Mouse (Mus musculus): ENCODE data around the gene Zfp597. TPM values are rescaled to one million over a fixed set of nuclear protein-coding genes. Genes with fewer than 3 reads are reported as not detected.

Zfp597 gene
- 10 to 100 TPM; 14.4 to 14.8 TPM for total RNA-seq (2021)
- long read RNA-seq, experiment 1, partial matches to known transcripts = 0 of 5 reads
- long read RNA-seq, experiment 1, other reads (novel, unspliced or antisense) = 5 of 5 reads
- long read RNA-seq, experiment 2 = 0 reads

DNA sequence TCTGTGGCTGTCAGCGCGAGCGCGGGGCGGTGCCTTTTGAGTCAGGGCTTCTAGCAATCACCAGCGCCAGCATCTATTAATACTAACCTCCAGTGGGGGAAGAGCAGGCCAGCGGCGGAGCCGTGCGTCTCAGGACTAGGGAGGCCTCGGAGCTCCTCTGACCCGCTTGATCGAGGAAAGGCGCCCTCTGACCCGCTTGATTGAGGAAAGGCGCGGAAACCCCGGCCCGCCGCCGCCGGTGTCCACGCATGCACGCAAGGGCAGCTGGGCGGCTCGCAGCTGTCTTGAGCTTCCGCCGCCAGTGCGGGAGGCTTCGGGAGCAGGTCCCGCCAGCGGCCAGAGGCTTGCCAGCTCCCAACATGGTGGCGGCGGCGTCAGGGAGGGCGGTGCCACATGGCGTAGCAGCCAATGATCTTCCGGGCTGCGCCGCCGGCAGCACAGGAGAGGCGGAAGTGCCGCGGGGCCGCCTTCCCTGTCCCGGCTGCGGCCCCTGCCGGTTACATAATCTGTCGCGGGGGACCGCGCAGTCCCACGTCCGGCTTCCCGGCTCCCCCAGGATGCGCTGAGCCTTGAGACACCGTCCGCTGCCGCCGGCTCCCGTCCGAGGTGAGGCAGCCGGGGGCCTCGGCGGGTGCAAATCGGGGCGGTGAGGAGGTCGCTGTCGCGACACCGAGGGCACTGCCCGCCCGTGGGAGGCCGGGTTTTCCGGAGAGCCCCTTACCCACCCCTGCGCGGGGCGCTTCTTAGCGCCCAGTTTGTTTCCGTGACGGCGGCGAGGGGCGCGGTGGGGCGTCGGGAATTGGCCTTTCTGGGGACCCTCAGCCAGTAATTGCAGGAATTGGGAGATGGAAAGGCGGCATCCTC, at the start of gene Zfp597, which contains the start of gene Gm20695:
Gene Zfp597, minus strand, starts transcription at position 361 of the 864 bp plus-strand sequence.
Gene Gm20695, plus strand, starts transcription at position 448 of the 864 bp plus-strand sequence.
- DNase-seq = peak; percentile 97

GRCm38 (mm10) chr16:3934091-3934490, 49.7 kb upstream of the Zfp597 start:
- no peak for DNase-seq

DNA sequence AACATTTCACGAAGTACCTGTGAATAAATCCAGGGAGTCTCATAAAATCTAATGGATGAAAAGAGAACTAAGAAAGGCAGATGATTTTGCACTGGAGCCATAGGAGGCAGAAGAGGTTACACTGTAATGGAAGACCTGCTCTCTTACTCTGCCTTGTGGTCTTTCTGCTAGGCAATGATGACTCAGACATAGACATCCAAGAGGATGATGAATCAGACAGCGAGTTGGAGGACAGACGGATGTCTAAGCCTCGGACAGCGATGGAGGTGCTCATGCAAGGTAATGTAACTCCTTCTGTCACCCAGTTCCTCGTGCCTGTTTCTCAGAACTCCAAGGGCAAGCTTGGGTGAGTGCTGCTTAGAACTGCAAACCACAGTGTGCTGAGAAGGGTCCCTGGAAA, 49.2 kb upstream of the Zfp597 start:
- no peak for DNase-seq

DNA sequence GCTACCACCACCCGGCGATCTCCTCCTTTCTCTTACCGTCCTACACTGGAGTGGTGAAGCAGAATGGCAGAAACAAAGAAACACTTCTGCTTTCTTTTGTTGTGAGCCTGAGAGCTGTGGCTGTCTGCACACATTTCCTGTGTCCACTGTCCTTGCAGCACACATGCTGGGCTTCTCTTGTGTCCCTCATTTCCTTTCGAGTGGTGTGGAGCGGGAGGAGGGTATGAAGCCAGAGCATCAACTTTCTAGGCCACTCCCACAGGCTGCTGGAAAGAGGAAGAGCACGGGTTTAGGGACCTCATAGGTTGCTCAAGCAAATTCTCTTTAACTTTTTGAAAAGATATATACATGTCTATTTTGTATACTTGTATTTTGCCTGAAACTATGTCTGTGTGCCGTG, 44.8 kb upstream of the Zfp597 start:
- no peak for DNase-seq

- DNase-seq = no peak
Observed at GRCm38 (mm10) chr16:3928582-3928981, 44.2 kb upstream of the Zfp597 start.

GRCm38 (mm10) chr16:3923966-3924365, 39.6 kb upstream of the Zfp597 start:
- no peak for DNase-seq

DNA sequence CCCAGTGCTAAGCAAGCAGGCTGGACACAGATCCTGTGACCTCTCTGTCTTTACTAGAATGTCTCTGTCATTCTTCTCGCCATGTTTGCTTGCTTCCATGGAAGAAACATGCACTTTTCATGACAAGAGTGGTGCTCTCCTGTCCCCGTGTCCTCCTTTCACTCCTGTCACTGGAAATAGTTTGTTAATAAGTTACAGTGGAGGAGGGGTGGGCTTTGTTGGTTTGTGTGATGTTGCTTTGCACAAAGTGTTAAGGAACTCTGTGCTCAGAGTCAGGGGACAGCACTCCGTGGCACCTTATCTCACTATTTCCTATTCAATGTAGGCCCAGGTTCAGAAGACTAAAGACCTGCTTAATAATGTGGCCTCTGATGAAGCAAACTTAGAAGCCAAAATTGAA, 39.2 kb upstream of the Zfp597 start:
- DNase-seq = no peak

DNA sequence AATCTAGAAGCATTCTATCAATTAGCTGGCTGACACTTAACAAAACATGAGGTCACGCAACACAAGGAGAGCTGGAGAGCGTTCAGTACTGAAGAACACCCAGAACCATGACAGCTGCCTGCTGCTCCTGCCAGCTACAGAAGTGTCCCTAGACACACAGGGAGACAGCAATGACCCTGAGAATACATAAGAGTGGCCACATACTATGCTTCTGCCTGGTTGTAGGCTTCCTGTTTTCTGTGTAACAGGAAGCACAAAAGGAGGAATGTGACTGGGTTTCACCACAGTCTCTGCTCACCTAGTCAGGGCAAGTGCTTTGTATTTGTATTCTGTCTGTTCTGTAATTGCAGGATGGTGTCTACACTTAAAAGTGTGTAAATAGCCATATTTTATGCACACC, 36.4 kb upstream of the Zfp597 start:
- no peak for DNase-seq

GRCm38 (mm10) chr16:3909118-3909517, 24.8 kb upstream of the Zfp597 start:
- no peak for DNase-seq

- DNase-seq = peak; percentile 94
Observed at GRCm38 (mm10) chr16:3908537-3909111, 24.3 kb upstream of the Zfp597 start, which contains the start of the genes 1700037C18Rik and Cluap1. TSS of gene 1700037C18Rik (minus strand) at chr16:3908689. TSS of gene Cluap1 (plus strand) at chr16:3908801.

DNA sequence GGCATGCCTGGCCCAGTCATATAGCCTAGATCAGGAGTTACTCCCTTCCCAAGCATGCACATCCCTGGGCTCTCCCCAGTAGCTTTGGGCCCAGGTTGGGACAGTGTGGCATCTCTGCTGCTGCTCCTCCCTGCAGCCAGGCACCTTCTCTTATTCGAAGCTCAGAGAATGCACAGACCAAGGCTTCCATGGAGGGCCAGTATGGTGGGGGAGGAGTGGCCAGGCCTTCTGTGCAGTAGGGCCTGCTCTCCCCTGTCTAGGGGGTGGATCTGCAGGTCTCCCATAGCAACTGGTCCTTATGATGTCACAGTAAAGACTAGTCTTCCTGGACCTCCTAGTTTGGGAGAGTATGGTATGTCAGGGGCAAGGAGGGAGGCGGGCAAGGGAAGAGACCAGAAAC, 23.1 kb upstream of the Zfp597 start:
- peak; percentile 7 for DNase-seq

GRCm38 (mm10) chr16:3896553-3896952, 12.2 kb upstream of the Zfp597 start:
- DNase-seq = no peak

GRCm38 (mm10) chr16:3896046-3896445, 11.7 kb upstream of the Zfp597 start:
- DNase-seq = no peak

GRCm38 (mm10) chr16:3895173-3895792, 10.9 kb upstream of the Zfp597 start:
- DNase-seq = peak; percentile 35

DNA sequence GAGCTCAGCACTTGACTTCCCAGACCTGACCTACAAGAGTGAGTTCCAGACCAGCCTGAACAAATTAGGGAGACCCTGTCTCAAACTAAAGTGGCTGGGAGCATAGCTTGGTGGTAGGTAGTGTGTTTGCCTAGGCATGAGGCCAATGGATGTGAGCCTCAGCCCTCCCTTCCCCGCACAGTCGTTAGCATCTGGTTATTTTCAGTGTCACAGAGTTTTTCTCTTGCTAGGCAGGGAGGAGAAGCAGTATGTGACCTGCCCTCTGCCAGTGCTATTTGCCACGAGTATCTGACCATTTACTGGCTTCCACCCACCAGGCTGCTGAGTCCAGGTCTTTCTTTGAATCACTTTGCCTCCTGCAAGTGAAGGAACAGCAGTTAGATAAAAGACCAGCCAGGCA, 9.4 kb upstream of the Zfp597 start:
- DNase-seq = no peak

- no peak for DNase-seq
Observed at GRCm38 (mm10) chr16:3891621-3892295, 7.4 kb upstream of the Zfp597 start.

DNA sequence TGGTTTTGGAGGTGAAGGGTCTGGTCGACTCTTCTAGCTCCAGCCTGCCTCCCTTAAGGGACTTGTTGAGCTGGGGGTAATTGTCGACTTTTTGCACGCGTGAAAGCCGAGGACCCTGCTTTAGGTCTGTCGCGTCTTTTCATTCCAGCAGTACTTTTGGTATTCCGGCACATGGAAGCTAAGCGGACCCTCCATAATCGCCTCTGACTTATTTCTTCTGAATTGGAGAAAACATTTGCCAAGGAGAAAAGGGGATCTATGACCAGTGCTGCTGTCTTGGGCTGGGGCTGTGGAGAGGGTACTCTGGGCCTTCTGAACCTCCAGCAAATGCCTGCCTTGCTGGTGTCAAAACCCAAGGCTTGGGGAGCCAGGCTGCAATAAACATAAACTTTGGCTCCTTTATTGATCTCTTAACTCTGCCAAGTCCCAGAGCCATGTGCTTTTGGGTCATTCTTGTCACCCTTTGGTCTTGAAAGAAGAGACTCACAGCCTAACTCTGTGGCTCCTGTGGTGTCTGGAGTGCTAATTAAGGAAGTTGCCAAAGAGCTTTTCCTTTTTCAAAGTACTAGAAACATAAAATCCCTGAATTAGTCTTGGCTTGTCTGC, 807 bp upstream of the Zfp597 start:
- peak; percentile 15 for DNase-seq

DNA sequence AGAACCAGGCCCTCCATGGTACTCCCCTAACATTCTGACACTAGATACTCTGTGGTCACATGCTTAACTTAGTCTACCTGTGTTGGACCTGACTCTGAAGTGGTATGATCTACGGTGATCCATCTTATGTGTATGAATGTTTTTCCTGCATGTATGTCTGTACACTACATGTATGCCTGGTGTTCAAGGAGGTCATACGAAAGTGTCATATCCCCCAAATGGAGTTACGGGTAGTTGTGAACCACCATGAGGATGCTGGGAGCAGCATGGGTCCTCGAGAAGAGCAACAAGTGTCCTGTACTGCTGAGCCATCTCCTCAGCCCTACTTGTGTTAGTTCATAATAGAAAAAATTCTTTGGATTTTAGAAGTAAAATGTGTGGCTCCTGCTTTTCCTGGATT, 8.0 kb downstream of the Zfp597 start:
- no peak for DNase-seq

DNA sequence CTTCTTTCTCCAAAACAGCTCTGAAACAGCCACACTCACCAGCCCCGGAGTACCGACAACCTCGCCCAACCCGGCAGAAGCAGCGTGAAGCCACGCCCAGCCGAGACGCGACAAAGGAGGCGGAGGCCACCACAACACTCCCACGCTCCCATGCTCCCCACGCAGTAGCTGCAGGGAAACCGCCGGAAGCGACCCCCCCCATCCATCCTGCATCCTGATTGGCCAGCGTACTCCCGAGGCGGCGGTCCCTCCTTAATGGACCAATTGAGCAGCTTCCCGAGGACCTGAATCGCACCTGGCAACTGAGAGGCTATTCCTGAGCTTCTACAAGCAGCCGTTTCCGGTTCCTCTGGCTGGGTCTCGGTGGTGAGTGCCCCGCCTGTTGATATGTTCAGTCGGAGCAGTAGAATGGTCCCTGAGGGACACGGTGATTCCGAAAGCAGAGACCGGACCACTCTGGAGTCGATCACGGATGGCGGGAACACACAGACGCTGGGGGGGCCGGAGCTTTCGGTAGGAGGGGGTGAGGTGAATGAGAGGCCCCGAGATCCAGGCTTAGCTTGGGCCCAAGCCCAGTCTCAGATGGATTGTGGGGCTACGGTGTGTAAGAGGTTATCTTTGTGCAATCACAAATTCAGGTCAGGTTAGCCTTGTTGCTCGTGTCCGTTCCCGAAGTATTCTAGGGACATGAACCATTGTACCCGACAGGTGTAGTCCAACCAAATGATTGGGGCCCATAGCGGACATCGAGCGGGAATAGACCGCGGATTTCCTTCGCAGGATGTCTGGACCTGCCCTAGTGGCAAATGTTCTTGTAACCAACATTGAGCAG, 11.9 kb downstream of the Zfp597 start, which contains the start of gene Naa60:
Gene Naa60, plus strand, starts transcription at position 160 of the 832 bp plus-strand sequence.
- peak; percentile 94 for DNase-seq

GRCm38 (mm10) chr16:3871815-3872214, 12.5 kb downstream of the Zfp597 start:
- DNase-seq = no peak

GRCm38 (mm10) chr16:3859254-3859653, 25.1 kb downstream of the Zfp597 start:
- DNase-seq = no peak

Measured in adrenal gland, postnatal 10 days (tissue).